Mouse (Mus musculus): Measurements from ENCODE around the gene Tet3. TPM values are rescaled to one million over a fixed set of nuclear protein-coding genes. Genes with fewer than 3 reads are reported as not detected.

Gene Tet3
- total and polyA plus RNA-seq, 2 experiments from 2014 or later, result 30.8 to 41.9 TPM

- Histone ChIP-seq H3K9me3 (ENCODE audit: low read length) (no peaks in the 10 kb centered on the region), H3K4me3 (ENCODE audit: low read length) (peak overlapping the region; percentile 83), H3K36me3 (ENCODE audit: insufficient read depth, low read length) (no peaks in the 10 kb centered on the region), H3K27ac (peak overlapping the region; percentile 90), H3K4me1 (ENCODE audit: insufficient read depth, low read length) (peaks cover 35% of the 10 kb centered on the region), H3K27me3 (ENCODE audit: insufficient read depth, low read length) (no peaks in the 10 kb centered on the region), H3K9ac (replicated peaks; ENCODE audit: low read length) (peak overlapping the region; percentile 94), H3K4me2 (ENCODE audit: low read depth, low read length) (peak overlapping the region; percentile 92)
- DNase-seq (ENCODE audit: low spot score) (peak; percentile 86), ATAC-seq (peak; percentile 83)
- no peak for TF ChIP-seq CTCF (IDR thresholded peaks at IDR 0.05; ENCODE audit: low read depth)
- WGBS, result 1% methylated on average over 41 of the region's 105 CpGs
Measured at GRCm38 (mm10) chr6:83456131-83456983, 2.5 kb downstream of the Tet3 start.

GRCm38 (mm10) chr6:83455328-83456130 is 3.4 kb downstream of the Tet3 start:
- peak; percentile 51 for DNase-seq (ENCODE audit: low spot score)
- peak; percentile 36 for ATAC-seq
- peak overlapping the region; percentile 94 for H3K9ac ChIP-seq (replicated peaks; ENCODE audit: low read length)
- peak overlapping the region; percentile 92 for H3K4me2 ChIP-seq (ENCODE audit: low read depth, low read length)
- H3K4me3 ChIP-seq (ENCODE audit: low read length), result peak overlapping the region; percentile 83
- TF ChIP-seq CTCF (IDR thresholded peaks at IDR 0.05; ENCODE audit: low read depth), result no peak
- 1% methylated on average over 27 of the region's 41 CpGs for WGBS
- H3K4me1 ChIP-seq (ENCODE audit: insufficient read depth, low read length), result peaks cover 38% of the 10 kb centered on the region
- H3K9me3 ChIP-seq (ENCODE audit: low read length), result no peaks in the 10 kb centered on the region
- no peaks in the 10 kb centered on the region for H3K36me3 ChIP-seq (ENCODE audit: insufficient read depth, low read length)
- peak overlapping the region; percentile 90 for H3K27ac ChIP-seq
- H3K27me3 ChIP-seq (ENCODE audit: insufficient read depth, low read length), result no peaks in the 10 kb centered on the region

GRCm38 (mm10) chr6:83453706-83454105 is 5.2 kb downstream of the Tet3 start:
- ATAC-seq, result no peak
- TF ChIP-seq CTCF (IDR thresholded peaks at IDR 0.05; ENCODE audit: low read depth), result no peak
- H3K4me1 ChIP-seq (ENCODE audit: insufficient read depth, low read length), result peaks cover 38% of the 10 kb centered on the region

GRCm38 (mm10) chr6:83450451-83451303 is 8.2 kb downstream of the Tet3 start:
- no peak overlapping the region for H3K27ac ChIP-seq
- 73% methylated on average over 9 of the region's 9 CpGs for WGBS
- peak overlapping the region; percentile 3; the same call in 1 of the 2 replicates for H3K9ac ChIP-seq (replicated peaks; ENCODE audit: low read length)
- no peak overlapping the region for H3K4me2 ChIP-seq (ENCODE audit: low read depth, low read length)
- peaks cover 38% of the 10 kb centered on the region for H3K4me1 ChIP-seq (ENCODE audit: insufficient read depth, low read length)
- no peaks in the 10 kb centered on the region for H3K36me3 ChIP-seq (ENCODE audit: insufficient read depth, low read length)
- DNase-seq (ENCODE audit: low spot score) (no peak), ATAC-seq (no peak)
- no peak for TF ChIP-seq CTCF (IDR thresholded peaks at IDR 0.05; ENCODE audit: low read depth)
- H3K27me3 ChIP-seq (ENCODE audit: insufficient read depth, low read length), result no peaks in the 10 kb centered on the region
- H3K9me3 ChIP-seq (ENCODE audit: low read length), result no peaks in the 10 kb centered on the region
- no peak overlapping the region for H3K4me3 ChIP-seq (ENCODE audit: low read length)

More at GRCm38 (mm10) chr6:83453706-83454105, 5.2 kb downstream of the Tet3 start:
- WGBS, result 33% methylated on average over 11 of the region's 11 CpGs
- peak overlapping the region; percentile 92 for H3K4me2 ChIP-seq (ENCODE audit: low read depth, low read length)
- H3K9me3 ChIP-seq (ENCODE audit: low read length), result no peaks in the 10 kb centered on the region
- H3K27ac ChIP-seq, result no peak overlapping the region
- H3K9ac ChIP-seq (replicated peaks; ENCODE audit: low read length), result peak overlapping the region; percentile 35
- H3K27me3 ChIP-seq (ENCODE audit: insufficient read depth, low read length), result no peaks in the 10 kb centered on the region
- peak overlapping the region; percentile 83 for H3K4me3 ChIP-seq (ENCODE audit: low read length)
- DNase-seq (ENCODE audit: low spot score), result no peak
- H3K36me3 ChIP-seq (ENCODE audit: insufficient read depth, low read length), result no peaks in the 10 kb centered on the region

- DNase-seq (ENCODE audit: low spot score) (no peak), ATAC-seq (no peak)
- peaks cover 30% of the 10 kb centered on the region for H3K4me1 ChIP-seq (ENCODE audit: insufficient read depth, low read length)
- no peaks in the 10 kb centered on the region for H3K27me3 ChIP-seq (ENCODE audit: insufficient read depth, low read length)
- no peak overlapping the region for H3K27ac ChIP-seq
- 61% methylated on average over 3 of the region's 3 CpGs for WGBS
- H3K36me3 ChIP-seq (ENCODE audit: insufficient read depth, low read length), result no peaks in the 10 kb centered on the region
- no peak overlapping the region for H3K9ac ChIP-seq (replicated peaks; ENCODE audit: low read length)
- H3K9me3 ChIP-seq (ENCODE audit: low read length), result no peaks in the 10 kb centered on the region
- no peak overlapping the region for H3K4me2 ChIP-seq (ENCODE audit: low read depth, low read length)
- TF ChIP-seq CTCF (IDR thresholded peaks at IDR 0.05; ENCODE audit: low read depth), result no peak
- H3K4me3 ChIP-seq (ENCODE audit: low read length), result no peak overlapping the region
Measured at GRCm38 (mm10) chr6:83449440-83449839, 9.4 kb downstream of the Tet3 start.

GRCm38 (mm10) chr6:83448911-83449310 is 10.0 kb downstream of the Tet3 start:
- 91% methylated on average over 4 of the region's 4 CpGs for WGBS

More at GRCm38 (mm10) chr6:83448911-83449310, 10.0 kb downstream of the Tet3 start:
- Histone ChIP-seq H3K4me1 (ENCODE audit: insufficient read depth, low read length) (peaks cover 30% of the 10 kb centered on the region), H3K4me3 (ENCODE audit: low read length) (no peak overlapping the region), H3K27ac (no peak overlapping the region), H3K9me3 (ENCODE audit: low read length) (no peaks in the 10 kb centered on the region), H3K9ac (replicated peaks; ENCODE audit: low read length) (no peak overlapping the region), H3K4me2 (ENCODE audit: low read depth, low read length) (no peak overlapping the region), H3K27me3 (ENCODE audit: insufficient read depth, low read length) (no peaks in the 10 kb centered on the region), H3K36me3 (ENCODE audit: insufficient read depth, low read length) (no peaks in the 10 kb centered on the region)
- DNase-seq (ENCODE audit: low spot score) (no peak), ATAC-seq (no peak)
- no peak for TF ChIP-seq CTCF (IDR thresholded peaks at IDR 0.05; ENCODE audit: low read depth)
